Mouse (Mus musculus) 3T3-L1 (cell line): ENCODE measurements at regions not wholly inside any gene's neighbourhood (a gene's known extent, or its start where the extent isn't known, plus 50 kb on each side); places are given as distances from the start of the nearest gene placed in this dataset.

Source experiments
- DNase-seq: peaks from one replicate; pipeline ENCODE4 v3.0.0-alpha.2; 2015; ENCODE audit warnings: low read depth, low spot score

DNA sequence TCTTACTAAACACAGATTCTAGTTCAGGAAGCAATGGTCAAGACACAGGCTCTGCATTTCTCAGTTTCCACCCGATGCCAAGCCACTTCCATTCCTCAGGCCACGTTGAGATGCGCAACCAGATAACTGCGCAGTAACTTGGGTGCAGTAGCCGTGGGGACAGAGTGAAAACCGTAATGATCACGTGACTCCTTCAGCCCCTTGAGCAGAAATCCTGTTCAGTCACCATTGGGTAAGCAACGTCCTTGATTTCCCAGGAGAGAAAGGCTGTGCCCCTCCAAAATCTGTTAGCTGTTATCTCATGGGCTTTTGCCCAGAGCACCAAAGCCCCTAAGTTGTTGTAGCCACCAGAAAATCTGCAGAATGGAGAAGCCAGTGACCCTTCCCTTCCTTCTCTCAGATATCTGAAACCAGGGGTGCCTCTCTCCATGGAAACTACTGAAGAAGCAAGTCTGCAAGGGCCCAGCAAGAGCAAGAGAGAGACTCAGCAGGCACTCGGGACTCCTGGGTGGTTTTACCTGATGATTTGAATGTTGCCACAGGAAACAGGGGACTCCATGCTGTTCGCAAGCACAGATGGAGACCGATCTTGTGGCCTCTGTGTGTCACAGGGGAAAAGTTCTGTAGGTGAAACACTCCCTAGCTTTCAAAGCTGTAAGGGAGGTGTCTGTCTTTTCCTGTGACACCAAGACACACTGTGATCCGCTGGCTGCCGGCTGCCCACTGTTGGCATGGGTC, 126.7 kb downstream of the Lmo4 start:
- no peak for DNase-seq

DNA sequence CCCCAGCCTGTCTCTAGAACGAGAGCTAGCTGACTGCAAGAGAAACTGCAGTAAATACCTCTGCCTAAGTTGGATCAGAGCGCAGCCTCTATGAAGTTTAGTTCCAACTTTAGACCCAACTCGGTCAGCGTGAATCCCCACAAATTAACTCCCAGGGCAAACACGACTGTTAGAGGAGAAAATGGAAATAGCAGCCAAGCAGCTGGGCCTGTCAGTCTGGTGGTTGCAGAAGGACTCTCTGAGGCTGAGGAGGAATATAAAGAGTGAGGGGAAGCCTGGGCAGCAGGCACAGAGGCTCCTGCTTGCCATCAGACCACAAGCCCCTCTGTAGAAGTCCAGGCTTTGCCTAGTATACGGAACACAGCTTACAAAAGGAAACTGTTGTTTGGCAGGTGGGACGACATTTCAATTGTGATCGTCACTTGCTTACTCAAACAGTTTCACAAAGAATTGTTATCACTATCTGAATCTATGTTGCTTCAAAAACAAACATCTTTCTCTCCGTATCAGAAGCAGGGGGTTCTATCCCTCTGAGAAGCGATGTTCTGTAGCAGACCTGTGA, 135.0 kb downstream of the Lmo4 start:
- DNase-seq, result no peak

DNA sequence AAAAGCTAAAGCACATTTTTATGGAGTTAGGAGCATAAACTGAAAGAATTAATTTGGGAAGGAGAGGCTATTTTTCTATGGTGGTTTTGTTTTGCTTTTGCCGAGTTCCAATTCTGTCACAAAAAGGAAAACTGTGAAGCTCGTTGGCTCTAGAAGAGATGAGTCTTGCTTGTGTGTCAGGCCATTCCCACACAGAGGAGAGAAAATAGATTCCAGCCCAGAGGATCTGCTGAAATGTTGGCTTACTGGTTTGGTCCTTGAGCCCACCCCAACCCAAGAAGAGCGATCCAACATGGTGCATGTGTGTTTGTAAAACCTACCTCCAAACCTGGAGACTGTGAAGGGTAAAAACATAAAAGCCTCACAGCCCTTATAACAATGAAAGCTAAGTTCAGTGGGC, 138.0 kb downstream of the Lmo4 start:
- no peak for DNase-seq

DNA sequence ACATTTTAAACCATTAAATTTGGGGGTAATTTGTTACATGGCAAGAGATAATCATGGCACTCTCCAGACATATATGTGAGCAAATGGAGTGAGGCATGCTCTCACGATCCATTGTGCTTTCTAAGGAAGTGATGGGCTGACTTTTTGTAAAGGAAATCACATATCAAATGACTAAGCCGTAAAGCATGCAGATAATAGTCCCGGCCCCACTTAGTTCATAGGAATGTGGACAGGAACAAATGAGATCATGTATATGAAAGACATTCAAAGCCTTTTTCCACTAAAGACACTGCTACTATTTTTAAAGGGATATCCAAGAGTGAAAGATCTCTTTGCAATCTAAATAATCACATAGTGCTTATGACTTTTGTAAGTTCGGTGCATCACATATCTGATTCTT, 146.9 kb downstream of the Lmo4 start:
- DNase-seq, result peak; percentile 83

DNA sequence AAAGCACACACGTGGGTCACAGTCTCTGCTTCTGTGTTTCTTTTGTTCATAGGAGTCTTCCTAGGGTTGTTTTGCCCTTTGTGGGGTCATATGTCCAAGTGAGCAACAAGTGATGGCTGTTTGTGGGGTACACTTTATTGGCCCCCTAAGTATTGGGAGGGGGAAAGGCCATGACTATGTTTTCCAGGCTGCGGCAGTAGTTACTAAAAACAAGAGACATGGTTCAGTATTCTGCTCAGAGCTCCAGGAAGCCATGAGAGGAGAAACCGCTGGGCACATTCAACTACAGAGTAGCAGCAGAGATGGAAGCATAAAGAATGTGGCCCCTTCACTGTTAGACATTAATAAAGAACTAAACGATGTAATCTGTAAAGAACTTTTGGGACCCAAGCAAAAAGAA, 154.7 kb downstream of the Lmo4 start:
- DNase-seq, result no peak

DNA sequence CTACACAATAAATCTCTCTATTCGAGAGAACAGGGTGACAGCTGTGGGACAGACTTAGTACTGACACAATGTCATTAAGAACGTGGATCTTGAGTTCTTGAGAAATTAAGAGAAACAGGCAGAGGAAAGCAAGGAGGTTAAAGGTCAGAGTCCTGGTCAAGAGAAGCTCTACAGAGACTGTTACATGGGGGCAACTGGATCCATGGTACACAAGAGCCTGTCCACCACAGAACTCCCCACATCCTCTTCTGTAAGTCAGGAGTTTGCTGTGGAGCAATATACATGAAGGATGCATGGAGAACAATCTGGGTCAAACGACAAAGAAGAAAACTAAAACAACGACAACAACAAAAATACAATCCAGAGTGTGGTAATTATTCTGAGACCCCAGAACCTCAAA, 155.8 kb downstream of the Lmo4 start:
- no peak for DNase-seq

DNA sequence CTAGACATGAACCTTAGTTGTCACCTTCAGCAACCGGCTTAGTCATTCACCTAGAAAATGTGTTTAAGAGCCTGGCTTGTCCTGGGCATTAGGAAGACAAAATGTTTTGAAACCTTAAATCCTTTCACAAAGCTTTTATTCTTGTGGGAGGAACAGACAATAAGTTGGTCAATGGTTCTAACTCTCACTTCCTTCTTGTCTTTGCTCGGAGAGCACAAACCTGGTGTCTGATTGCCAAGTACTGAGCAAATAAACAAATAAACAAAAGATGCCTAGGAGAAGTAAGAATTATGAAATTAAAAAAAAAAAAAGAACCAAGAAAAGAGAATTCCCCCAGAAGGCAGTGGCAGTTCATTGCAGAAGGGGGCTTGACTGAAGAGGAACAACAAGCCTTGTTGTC, 160.7 kb downstream of the Lmo4 start:
- no peak for DNase-seq

DNA sequence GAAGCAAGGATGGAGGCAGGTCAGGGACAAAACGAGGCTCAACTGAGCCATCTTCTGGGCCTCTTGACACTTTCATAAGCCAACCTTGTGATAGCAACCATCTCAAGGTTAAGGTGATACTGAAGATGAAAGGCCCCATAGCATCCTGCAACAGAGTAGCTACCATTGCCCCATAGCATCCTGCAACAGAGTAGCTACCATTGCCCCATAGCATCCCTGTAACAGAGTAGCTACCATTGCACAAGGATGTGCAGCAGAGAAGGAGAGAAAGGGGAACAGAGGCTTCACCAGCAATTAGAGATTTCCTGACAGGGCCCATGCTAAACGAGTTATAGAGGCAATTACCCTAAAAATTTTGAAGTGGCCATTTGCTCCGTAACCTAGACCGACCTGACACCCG, 163.2 kb downstream of the Lmo4 start:
- DNase-seq, result no peak

DNA sequence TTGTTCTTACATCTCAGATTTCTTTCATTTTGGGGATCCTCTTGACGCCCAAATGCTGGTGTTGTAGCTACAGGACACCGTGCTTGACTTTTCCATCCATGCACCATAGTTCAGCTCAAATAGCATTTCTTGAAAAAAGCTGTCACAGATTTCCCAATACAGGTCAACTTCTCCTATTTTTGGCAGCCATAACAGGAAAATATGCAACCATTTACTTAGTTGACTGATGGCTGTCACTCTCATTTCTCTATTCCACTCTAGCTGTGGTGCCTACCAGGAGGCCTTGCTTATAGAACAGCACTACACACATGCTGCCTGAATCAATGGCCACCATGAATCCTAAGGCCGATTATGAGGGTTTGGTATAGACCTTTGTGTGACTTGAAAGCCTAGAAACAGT, 165.5 kb downstream of the Lmo4 start:
- DNase-seq, result no peak

DNA sequence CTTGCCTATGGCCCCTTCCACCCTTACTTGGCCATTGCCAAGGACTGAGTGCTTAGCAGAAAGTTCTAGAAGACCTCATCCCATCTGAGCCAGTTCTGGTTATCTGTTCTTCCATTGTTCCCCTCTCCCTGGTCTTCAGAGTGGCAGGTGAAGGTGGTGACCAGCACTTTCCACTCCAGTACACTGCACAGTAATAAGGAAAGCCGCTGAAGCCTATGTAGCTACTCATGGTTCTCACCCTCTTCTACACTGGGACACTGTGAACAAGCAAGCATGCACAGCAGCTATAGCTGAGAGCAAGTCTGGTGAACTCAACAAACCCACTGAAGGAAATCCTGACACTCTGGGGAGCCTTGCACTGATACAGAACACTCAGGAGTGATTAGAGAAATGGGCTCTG, 175.4 kb downstream of the Lmo4 start:
- no peak for DNase-seq

DNA sequence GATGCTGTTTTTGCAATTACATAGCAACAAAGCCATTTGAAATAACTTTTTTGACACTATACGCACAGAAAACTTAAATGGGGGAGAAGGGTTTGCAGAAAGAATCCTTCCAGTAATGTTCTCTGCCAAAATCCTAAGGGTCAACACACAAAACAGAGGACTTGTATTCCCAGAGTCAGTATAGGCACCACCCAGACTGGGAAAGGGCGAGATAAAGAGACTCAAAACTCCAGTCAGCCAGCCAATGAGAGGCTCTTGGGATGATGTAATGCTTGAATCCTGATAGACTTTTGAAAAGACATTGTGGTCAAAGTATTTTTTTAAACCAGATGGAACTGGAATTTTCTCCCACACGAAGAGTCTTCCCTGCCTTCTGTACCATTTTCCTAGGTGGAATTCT, 175.9 kb downstream of the Lmo4 start:
- no peak for DNase-seq

DNA sequence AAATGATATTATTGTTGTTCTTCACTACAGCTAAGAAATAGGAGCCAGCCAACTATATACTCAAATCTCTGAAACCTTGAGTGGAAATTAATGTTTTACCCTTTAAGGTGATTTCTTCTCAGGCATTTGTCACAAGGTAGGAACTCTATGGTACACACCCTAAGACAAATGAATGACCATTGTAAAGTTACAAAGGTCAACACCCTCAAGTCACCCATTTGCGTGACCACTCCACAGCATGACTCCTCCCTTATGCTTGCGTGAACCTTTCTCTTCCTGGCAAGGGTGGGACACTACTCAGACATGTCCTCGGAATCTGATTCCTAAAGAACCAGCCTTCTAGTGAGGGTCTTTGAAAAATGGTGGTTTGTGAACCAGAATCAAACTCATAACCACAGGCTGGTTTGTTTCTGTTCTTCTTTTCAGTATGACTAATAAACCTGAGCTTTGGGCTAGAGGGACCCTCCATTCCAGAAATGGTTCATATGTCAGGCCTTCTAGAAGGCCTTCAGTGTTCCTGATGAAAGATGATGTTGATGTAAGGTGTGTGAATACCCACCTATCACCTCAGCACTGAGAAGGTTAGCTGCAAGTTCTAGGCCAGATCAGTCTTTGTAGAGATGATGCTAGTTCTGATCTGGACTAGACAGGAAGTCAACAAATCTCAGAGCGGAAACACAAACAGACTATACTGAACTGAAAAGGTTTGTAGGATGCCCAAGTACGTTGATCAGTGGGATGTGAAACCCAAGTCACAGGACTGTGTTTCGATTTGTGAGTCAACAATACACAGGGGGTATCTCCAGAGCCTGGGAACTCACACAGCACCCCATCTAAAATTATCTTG, 177.7 kb downstream of the Lmo4 start:
- DNase-seq, result no peak

DNA sequence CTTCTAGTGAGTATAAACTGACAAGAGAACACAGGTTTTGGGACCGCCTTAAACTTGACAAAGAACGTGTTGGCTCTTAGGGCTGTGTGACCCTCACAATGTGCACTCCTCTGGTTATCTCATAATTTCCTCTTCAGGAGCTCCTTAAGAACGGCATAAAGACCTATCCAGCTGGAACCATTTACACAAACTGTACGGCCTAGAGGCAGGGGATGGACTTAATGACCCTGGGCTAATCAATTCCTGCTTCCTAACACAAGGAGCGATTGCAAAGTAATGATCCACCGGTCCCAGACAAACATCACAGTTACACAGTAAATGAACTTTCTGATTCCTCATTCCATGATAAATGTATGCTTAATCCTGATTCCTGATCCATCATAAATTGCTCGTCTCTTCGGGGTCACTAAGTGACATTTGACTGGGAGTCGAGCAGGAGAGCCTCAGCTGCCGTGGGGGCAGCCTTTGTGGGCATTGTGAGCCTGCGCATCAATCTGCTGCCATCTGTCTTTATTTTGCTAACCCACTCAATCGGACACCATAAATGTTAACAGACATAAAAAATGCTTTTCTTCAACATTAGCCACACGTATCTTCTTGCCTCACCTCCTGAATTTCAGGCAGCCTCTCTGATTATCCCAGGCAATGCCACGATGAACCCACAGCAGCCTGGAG, 179.4 kb downstream of the Lmo4 start:
- no peak for DNase-seq

DNA sequence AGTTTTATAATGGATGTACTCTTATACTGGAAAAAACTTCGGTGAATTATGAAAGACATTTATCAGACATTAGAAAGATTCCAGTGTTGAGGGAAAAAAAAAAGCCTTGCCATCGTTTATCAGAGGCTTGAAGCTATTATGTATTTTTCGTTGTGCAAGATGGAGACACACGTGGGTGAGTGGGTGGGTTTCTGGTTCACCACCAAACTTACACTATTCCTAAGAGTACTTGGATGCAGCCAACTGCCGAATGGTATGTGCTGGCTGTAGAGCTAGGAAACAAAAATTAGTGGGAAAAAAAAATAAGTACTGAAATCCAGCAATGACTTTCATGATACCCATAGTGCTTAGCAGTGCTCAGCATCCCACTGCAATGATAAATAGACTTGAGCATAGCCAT, 180.8 kb downstream of the Lmo4 start:
- DNase-seq, result no peak

DNA sequence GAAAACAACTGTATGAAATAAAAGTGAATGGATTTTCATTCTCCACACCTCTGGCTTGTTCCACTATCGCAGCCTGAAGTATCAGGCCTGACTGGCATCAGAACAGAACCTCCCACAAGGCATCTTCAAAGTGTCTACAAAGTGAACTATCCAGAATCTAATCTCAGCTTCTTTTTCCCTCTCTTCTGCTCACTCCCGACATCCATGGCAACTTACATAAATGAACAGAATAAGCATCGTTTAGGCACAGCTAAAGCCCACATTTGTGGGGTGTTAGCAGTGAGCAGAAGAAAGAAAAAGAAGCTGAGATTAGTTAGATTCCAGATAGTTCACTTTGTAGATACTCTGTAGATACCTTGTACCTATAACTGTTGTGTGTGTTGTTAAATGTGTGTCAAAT, 182.0 kb downstream of the Lmo4 start:
- DNase-seq, result no peak

DNA sequence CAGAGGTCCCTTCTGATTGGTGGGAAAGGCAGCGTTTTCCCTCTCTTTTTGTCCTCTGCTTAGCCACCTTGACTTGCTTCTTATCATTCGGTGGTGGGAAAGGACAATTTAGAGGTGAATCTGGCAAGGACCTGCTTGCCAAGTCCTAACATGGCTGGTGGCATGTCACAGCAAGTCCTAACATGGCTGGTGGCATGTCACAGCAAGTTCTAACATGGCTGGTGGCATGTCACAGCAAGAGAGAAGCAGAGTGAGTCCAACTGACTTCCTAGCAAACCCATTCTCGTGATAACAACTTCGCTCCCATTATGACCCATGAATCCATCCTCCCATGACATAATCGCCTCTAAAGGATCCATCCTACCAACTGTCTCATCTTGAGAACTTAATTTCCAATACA, 183.1 kb downstream of the Lmo4 start:
- DNase-seq, result no peak

DNA sequence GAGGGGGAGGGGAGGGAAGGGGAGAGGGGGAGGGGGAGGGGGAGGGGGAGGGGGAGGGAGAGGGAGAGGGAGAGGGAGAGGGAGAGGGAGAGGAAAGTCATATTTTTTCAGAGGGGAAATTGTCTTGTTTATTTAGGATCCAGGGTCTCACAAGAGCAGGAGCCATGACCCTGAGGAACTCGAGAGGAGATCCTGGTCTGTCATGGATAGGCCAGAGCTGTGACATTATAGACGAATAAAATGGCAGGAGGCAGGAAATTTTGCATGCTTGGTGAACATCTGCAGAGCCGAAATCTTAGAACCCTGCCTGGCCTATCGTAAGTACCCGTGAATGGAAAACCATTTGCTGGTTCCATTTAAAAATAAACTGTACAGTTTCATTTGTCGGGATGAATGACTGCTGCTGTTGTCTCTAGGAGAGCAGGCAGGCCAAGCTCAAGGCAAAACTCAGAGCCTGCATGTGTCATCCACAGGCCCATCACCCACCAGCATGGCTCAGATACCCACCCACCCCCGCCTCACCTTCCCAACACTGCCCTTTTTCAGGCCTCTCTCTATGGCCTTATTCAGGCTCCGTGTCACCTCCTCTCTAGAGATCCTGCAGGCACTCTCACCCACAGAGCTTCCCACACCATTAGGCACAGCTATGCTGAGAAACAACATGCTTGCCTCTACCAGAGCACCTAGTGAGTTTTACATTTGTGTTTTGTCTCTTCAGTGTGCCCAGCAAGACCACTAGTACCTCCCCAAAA, 184.7 kb downstream of the Lmo4 start:
- DNase-seq, result no peak

DNA sequence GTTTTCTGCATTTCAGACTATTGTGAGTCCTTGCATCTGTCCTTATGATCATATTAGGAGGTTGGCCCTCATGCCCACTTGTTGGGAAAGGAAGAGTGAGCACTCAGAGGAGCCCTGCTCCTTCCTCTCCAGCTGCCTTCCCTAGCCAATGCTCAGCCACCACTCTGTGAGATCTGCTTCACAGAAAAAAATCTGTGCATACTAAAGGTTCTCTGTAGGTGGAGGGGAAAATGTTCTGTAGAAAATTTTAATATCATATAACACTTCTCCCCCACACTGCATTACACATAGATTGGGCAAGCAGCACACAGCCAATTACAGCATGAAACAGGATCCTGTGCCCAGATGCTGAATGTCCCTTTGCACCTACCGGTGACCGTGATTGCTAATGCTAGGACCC, 185.7 kb downstream of the Lmo4 start:
- peak; percentile 8 for DNase-seq

DNA sequence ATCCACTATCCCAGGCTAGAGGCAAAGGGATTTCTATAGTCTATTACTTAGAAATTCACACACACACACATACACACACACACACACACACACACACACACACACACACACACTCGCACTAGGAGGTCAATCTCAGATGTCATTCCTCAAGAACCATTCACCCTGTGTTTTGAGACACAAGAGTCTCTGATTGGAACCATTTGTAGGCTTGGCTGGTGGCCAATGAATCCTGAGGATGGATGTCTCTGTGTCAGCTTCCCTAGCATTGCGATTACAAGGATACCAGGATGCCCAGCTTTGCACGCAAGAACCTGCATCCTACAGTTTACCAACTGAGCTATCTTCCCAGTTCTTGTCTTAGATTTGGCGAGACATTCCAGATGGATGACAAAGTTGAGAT, 186.5 kb downstream of the Lmo4 start:
- DNase-seq, result peak; percentile 79

DNA sequence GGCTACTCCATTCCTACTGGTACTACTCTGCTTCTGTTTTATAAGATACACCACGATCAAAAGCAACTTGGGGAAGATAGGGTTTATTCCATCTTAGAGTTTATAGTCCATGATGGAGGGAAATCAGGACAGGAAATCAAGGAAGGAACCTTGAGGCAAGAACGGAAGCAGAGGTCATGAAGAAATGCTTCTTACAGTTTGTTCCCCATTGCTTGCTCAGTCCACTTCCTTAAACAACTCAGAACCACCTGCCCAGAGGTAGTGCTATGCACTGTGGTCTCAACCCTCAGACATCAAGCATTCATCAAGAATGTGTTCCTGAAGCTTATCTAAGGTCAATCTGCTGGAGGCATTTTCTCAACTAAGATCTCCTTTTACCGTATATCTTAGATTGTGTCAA, 189.8 kb downstream of the Lmo4 start:
- no peak for DNase-seq

DNA sequence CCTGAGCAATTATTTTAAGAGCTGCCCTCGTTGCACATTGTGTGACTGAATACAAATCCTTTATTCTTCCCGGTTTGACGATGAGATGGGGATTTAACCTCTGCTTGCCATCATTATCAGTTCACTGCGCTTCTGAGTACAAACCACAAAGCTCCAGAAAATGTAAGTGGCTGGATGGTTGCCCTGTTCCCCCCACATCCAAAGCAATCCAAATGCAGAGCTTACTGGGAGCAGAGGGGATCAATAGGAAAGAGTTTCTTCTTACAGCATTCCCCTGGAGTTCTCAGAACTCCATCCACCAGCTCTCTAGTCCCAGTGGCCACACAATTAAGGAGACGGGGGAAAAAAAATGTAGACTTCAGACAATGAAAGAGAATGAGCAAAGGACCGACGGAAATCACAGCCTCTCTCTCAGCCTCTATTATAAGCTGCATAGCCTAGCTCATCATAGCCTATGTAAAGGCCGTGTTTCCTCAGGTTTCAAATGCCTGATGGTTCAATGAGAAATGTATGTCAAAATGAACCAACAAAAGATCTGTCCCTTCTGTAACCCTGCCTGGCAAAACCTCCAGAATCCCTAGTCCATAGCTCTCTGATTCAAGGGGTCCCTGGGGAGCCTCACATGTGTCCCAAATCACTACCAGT, 191.4 kb downstream of the Lmo4 start:
- DNase-seq, result no peak
